Mouse (Mus musculus) right cerebral cortex, adult 2 months (tissue): ENCODE data around the gene Lrrc56.
A peak's percentile ranks its signal among the peaks of the same experiment; 100 is the strongest.
"Not testable (repeated sequence)": the region's sequence is repeated elsewhere in the genome, so short reads cannot be mapped to it uniquely, and the experiment has no call there.

Experiments used
- DNase-seq, 2 experiments: peaks; one replicate each; pipeline ENCODE4 v3.0.0; 2021 to 2022; ENCODE audit warnings: low spot score in 2 of 2

The Lrrc56 gene

DNA sequence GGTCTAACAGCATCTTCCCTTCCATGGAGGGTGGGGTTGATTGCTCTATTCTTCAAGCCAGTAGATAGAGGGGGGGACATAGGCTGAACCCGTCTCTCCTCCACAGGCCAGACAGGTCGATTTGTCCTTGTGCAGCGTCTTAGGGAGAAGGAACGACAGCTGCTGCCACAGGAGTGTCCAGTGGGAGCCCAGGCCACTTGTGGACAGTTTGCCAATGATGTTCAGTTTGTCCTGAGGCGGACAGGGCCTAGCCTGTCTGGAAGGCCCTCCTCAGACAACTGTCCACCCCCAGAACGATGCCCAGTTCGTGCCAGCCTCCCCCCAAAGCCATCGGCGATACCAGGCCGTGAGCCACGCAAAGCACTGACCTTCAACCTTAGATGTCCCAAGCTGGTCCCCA is 22.9 kb downstream of the Lrrc56 start:
- no peak for DNase-seq

DNA sequence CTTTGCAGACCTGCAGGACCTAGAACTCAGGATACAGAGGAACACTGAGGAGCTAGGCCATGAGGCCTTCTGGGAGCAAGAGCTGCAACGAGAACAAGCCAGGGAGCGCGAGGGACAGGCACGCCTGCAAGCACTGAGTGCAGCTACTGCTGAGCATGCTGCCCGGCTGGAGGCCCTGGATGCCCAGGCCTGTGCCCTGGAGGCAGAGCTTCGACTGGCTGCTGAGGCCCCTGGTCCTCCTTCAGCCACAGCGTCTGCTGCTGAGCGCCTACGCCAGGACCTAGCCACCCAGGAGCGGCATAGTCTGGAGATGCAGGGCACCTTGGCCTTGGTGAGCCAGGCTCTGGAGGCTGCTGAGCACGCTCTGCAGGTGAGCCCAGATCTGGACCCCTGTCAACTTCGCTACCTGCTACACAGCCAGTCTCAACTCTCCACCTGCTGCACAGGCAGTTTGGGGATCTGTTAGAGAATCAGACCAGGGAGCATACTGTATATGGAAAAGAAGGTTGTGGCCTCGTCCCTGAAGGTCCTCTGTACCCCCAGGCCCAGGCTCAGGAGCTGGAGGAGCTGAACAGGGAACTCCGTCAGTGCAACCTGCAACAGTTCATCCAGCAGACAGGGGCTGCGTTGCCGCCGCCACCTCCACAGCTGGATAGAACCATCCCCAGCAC is 23.5 kb downstream of the Lrrc56 start:
- DNase-seq: no peak

DNA sequence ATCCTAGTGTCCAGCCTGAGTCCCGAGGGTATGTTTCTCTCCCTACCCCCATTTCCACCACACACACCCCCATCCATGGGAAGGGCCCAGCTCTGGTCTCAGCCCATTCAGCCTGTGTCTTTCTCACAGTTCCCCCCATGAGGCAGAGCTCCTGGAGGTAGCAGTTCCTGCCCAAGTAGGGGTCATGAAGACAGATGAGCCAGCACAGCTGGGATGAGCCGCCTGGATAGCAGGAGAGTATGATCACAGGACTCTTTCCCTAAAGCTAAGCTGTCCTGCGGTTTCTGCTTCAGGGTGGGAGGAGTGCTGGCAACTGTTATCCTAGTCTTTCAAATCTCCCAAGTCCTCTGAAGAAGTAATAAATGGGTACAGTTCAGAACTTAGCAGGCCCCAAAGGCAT is 24.2 kb downstream of the Lrrc56 start:
- no peak for DNase-seq

DNA sequence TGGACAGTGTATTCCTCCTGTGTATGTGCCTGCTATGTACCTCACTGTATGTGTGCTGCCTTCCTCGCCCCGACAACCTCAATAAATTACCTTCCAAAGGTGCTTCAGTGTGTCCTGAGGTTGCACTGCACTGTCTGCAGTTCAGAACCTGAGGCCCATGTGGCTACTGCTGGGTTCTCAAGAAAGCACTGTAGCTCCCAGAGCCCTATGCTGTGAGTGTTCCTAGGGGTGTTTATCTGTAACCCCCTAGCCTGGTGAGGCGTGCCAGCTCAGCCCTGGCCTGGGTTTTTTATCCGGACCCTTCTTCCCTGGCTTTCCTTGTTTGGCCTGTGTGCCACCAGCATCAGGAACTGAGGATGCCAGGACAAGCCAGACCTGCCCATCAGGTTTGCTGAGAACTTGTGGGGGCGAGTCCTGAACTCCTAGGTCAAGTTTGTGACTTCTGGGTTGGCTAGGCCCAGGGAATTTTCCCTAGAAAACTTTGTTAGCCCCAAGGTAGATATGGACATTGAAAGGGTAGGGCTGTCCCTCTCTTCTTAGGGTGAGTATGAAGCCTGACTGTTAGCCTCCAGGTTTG is 24.7 kb downstream of the Lrrc56 start:
- DNase-seq: no peak

DNA sequence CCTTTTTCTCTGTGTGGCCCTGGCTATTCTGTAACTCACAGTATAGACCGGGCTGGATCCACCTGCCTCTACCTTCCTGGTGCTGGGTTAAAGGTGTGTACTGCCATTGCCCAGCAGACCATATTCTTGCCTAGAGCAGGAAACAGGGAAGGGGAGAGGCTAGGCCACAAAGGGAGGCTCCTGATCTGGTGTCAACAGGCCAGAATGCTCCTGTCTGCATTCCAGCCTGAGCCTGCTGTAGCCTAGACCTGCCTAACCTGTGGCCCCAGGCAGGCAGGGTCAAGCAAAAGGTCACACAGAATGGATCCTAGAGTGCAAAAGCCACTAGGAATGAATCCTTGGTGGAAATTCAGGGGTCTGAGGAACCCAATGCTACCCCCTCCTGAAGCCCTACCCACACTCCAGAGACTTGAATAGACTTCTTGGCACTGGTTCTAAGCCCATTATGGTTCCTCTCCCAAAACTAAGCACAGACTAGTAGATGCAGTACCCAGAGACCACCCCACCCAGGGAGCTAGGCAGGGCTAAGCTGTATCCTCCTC is 25.7 kb downstream of the Lrrc56 start:
- DNase-seq: no peak

DNA sequence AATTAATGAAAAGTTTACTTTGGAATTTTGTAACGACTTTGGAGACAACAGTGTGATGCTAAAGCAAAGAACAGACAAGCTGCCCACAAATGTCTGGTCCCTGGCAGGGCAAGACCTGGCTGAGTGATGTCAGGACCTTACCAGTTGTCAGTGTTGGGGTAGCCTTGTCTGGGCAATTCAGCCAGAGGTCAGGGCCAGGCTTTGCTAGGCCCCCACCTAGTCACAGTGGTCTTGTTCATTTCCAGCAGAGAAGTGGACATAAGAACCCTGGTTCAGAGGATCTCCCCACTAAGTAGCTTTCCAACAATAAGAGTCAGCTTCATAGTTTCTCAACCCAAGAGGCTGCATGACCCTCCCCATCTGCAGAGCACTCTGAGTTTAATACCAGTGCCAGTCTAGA is 26.4 kb downstream of the Lrrc56 start:
- no peak for DNase-seq

DNA sequence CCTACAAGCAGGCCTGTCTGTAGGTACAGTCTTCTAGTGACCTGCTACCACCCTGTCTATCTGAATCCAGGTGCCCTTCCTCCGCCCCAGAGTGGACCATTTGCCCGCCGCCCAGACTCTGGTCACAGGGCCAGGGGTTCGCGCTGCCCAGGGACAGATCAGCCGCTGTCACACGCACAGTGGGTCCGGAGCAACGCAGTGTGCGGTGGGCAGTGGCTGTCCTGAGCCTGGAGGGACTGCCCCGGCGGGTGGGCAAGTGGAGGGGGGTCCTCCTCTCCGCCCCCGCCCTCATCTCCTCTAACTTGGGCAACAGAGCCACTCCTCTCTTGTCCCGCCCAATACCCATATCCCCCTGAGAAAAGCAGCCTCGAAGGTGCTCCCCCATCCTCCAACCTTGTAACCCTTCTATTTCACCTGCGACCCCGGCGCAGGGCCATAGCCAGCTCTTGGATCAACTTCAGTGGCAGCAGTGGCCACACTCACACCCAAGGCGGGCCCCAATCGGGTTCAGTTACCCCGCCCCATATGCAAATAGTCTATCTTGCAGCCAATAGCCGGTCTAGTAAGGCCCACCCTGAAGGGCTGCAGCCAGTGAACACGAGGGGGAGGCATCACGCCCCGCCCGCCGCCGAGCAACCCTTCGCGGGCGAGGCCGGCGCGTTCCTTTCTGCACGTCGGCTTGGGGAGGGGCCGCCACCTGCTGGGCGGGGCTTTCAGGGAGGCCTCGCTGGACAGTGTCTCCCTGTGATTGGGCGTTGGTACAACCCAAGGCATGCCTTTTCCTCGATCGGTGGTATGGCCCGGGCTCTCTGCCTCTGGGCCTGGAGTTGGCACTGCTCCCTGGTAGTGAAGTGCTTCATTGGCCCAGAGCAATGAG is 27.5 kb downstream of the Lrrc56 start:
- DNase-seq: peak; percentile 84 to 90

DNA sequence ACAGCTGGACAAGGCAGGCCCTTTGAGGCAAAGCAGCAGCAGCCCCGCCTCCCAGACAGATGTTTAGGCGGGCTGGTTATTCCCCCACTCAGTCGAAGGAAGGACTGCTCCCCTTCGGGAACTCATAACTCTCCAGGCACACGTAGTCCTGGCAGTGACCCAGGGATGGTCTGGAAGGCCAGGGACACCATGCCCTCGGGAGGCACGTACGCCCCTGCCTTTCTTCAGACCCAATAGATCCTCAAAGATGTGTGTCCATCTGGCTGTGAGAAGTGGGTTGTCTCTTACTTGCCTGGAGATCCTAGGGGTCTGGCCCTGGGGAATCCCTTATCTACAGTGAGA is 28.1 kb downstream of the Lrrc56 start:
- DNase-seq: no peak

DNA sequence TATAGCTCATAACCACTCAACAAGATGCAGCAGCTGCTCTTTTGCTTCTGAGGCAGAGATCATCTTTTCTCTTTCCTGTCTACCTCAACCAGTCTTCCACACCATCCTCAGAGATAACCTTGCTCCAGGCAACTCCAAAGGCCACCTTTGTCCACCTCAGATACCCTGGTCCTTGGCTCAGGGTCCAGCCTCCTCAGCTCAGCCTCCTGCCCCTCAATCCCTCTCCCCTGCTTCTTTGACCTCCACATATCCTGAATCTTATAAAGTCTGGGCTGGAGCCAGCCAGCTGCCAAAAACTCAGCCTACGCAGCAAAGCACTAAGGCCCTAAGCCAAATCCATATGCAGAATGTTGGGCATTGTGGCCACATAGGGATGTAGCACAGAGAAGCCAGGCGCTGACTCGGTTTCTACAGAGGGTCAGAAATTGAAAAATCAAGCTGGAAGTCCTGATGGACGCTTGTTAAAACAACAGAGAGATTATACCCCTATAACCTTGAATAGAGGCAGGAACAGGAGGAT is 28.8 kb downstream of the Lrrc56 start:
- no peak for DNase-seq

DNA sequence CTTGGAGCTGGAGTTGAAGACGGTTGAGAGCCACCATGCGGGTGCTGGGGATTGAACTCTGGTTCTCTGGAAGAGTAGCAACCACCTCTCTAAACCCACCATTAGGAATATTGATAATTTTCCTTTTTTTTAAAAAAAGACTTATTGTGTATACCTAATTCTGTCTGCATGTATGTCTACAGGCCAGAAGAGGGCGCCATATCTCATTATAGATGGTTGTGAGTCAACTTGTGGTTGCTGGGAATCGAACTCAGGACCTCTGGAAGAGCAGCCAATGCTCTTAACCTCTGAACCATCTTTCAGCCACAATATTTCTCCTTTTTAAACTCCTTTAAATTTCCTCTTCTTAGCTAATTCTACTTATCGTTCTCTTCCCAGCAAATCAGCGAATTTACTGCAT is 32.6 kb downstream of the Lrrc56 start:
- no peak for DNase-seq

DNA sequence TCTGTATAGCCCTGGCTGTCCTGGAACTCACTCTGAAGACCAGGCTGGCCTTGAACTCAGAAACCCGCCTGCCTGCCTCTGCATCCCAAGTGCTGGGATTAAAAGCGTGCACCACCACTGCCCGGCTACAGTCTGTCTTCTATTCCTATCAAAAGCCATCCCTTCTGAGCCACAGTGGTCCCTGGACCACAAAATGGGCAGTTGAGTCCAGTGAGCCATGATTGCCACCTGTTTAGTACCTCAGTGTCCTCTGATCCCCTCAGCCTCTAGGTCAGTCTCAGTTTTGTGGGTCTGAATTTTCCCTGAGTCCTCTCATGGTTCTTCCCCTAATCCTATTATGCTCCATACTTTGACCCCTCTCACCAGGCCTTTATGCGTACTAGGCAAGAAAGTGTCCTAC is 33.8 kb downstream of the Lrrc56 start:
- no peak for DNase-seq

DNA sequence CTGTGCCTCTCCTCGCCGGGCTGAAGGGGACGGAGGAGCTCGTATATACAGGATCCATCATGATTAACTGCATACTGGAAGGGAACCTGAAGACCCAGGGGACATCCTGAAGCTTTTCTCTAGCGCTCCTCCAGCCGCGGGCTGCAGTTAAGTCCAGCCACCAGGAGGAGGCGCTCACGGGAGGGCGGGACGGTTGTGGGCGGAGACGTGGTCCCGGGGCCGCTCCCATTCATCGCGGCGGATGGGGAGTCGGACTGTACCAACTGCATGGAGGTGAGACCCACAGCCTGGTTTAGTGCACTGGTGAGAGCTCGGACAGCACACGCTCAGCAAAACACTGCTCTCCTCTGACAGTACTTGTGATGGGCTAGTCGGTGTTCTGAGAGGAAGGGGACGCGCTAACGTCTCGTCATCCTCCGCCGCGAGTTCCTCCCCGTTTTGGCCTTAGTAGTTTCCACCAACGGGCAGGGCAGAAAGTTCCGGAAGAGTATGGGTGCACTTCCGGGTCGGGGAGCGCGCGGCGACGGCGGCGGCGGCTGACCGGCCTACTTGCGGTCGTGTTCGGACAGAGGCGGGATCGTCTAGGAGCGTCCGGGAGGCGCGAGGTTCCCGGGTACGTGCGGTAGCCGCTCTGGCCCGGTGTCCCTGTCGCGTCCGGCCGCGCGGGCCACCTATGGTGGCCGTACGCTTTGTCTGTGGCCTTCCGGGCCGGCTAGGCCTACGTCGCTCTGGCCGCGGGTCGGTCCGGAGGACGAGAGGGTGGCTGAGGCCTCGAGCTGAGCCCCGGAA is 34.5 kb downstream of the Lrrc56 start, which contains the start of gene Phrf1:
Gene Phrf1, plus strand, starts transcription at position 506 of the 789 bp plus-strand sequence.
- DNase-seq: peak; percentile 90 to 95

DNA sequence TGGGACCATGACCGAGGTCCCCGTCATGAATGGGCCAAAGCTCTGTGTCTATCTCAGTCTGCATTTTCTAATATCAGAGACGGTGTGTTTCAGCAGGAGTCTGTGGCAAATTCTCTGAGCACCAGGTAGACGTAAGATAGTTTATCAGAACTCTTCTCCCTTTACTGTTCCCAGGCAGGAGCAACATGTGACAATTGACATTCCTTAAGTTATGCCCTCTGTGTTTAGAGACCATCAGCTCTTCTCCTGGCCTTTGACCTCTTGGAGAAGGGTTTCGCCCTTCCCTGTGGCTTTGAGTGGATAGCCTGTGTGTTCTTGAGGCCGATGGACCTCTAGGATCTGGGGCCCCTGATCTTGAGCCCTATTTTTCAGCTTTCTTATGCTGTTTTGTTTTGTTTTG is 35.7 kb downstream of the Lrrc56 start:
- DNase-seq: no peak

DNA sequence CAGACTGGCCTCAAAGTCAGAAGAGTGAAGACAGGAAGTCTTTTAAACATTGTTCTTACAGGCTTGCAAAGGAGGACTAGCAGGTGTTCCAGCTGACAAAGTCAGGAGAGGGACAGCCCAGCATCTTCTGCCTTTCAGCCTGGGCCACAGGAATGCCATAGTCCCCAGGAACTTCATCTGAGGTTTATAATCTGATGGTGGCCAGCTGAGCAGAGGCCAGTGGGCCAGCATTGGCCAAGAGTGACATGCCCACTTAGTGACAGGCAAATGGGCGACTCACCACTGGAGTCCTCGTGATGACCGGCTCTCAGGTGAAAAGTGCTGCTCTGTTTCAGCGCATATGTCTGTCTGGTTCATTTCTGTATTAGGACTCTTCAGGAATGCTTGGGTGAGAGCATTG is 36.6 kb downstream of the Lrrc56 start:
- DNase-seq: no peak

DNA sequence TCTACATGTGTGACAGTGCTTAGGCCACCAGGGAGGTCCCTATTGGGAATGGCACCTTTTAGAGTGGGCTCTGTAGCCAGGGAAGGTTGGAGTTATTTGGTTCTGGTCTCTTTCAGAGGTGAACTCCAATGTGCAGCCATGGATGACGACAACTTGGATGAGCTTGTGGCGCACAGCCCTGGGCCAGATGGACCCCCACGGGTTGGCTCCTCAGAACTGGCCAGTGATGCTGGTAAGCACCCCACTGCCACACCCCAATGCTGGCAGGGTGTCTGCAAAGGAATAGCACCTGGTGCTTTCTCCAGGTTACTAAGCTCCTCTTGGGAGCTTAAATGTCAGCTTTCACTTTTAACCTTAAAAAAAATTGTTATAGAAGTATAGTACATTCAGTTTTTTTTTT is 37.2 kb downstream of the Lrrc56 start:
- DNase-seq: no peak

DNA sequence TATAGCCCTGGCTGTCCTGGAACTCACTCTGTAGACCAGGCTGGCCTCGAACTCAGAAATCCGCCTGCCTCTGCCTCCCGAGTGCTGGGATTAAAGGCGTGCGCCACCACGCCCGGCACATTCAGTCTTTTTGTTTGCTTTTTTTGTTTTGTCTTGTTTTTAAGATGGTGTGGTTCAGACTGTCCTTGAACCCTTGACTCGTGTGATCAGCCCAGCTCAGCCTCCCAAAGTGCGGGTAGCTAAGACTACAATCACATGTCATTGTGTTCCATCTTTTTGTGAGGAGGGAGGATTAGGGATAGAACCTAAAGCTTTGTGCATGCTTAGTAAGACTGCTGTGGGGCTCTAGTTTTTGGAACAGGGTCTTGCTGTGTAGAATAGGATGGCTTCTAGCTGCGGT is 37.6 kb downstream of the Lrrc56 start:
- no peak for DNase-seq

DNA sequence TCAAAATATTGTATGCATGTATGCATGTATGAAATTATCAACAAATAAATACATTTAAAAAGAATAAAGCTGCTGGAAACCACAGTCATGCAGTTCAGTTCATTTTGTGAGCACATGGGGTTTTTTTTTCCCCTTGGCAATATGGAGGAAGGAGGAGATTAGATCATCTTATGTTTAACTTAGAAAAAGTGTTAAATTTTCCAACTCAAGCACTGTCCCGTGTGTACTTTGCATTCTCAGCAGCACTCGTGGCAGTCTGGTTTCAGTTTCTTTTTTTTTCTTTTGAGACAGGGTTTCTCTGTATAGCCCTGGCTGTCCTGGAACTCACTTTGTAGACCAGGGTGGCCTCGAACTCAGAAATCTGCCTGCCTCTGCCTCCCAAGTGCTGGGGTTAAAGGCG is 56.5 kb downstream of the Lrrc56 start:
- not testable (repeated sequence) for DNase-seq

DNA sequence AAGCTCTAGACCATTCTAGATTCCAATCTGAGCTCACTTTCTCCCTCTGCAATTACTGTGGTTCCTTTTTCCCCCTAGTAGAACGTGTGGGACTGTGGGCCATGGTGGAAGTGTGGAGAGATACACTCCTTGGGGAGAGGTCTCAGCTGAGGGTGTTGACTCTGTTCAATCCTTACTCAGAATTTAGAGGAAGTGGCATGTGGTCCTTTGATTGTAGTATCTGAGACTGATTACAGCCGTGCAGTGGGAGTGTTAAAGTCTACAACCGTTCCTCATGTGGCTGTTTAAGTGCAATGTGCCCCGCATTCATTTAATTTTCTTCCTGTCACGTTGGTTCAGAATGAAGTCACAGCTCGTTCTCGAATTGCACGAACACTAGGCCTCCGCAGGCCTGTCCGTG is 62.2 kb downstream of the Lrrc56 start:
- no peak for DNase-seq
